Mouse (Mus musculus): Measurements from ENCODE around the gene Phactr3. TPM values are rescaled to one million over a fixed set of nuclear protein-coding genes. Genes with fewer than 3 reads are reported as not detected.
A peak's percentile ranks its signal among the peaks of the same experiment; 100 is the strongest.
"Not testable (repeated sequence)": the region's sequence is repeated elsewhere in the genome, so short reads cannot be mapped to it uniquely, and the experiment has no call there.

Gene Phactr3
- not detected for total RNA-seq (2018; cell fraction: chromatin; rRNA removed)
- total RNA-seq (2018; cell fraction: cytosol; rRNA removed), result not detected
- not detected for total RNA-seq (2018; cell fraction: nucleus; rRNA removed)
- not detected in 3 replicates for polyA plus RNA-seq (2018)

GRCm38 (mm10) chr2:178118801-178119560 is at the start of gene Phactr3:
Gene Phactr3 (plus strand): TSS chr2:178118975.
- 4% methylated on average over 43 of the region's 45 CpGs for WGBS (ENCODE audit: missing documents)
- H3K27ac ChIP-seq, result no peak within 1 kb of the TSS
- H3K79me2 ChIP-seq (ENCODE audit: inconsistent target), result no peaks in the 10 kb centered on the region
- no peak within 1 kb of the TSS for H3K4me3 ChIP-seq (ENCODE audit: inconsistent target)
- H3K36me3 ChIP-seq (ENCODE audit: inconsistent target), result no peaks in the 10 kb centered on the region

DNA sequence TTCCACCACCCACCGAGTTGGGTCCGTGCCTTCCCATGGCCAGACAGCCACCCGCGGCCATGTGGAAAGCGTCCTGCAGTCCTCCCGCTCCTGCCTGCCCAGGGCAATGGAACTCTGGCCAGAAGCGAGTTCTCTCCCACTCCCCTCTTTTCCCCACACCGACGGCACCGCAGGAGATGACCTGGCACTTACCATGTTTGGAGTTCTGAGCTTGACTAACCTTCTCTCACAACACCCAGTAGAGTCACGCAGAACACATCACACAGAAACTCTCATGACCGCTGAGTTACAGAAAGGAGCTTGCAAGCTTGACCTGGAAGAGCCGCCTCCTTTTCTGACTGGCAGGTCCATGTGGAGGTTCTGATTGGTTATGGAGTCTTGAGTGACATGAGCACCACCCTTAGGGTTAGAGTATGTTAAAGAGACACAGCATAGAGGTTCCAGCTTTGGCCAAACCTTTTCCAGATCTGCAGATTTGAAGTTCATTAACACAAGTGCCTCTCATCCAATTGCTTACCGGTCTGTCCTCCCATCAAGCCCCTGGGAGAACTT is 40.5 kb upstream of the Phactr3 start, which contains the start of gene Zfp931:
Gene Zfp931 (minus strand): TSS at position 311 of the 552 bp plus-strand sequence.
- no CpG with 5 or more reads among the region's 14 CpGs for WGBS (ENCODE audit: missing documents)
- H3K36me3 ChIP-seq (ENCODE audit: inconsistent target); H3K27ac ChIP-seq; H3K79me2 ChIP-seq (ENCODE audit: inconsistent target): not testable (repeated sequence)
- peak within 1 kb of the TSS; percentile 45 for H3K4me3 ChIP-seq (ENCODE audit: inconsistent target)

GRCm38 (mm10) chr2:178089586-178089985 is 29.2 kb upstream of the Phactr3 start:
- Histone ChIP-seq H3K79me2 (ENCODE audit: inconsistent target) (no peaks in the 10 kb centered on the region), H3K4me3 (ENCODE audit: inconsistent target) (no peak overlapping the region), H3K36me3 (ENCODE audit: inconsistent target) (no peaks in the 10 kb centered on the region), H3K27ac (no peak overlapping the region)

GRCm38 (mm10) chr2:178098021-178098420 is 20.8 kb upstream of the Phactr3 start:
- WGBS (ENCODE audit: missing documents), result 8% methylated on average over 2 of the region's 2 CpGs
- Histone ChIP-seq H3K36me3 (ENCODE audit: inconsistent target) (no peaks in the 10 kb centered on the region), H3K79me2 (ENCODE audit: inconsistent target) (no peaks in the 10 kb centered on the region), H3K27ac (no peak overlapping the region), H3K4me3 (ENCODE audit: inconsistent target) (no peak overlapping the region)

GRCm38 (mm10) chr2:178101957-178102356 is 16.8 kb upstream of the Phactr3 start:
- 13% methylated on average over 7 of the region's 7 CpGs for WGBS (ENCODE audit: missing documents)
- Histone ChIP-seq H3K4me3 (ENCODE audit: inconsistent target) (no peak overlapping the region), H3K27ac (no peak overlapping the region), H3K36me3 (ENCODE audit: inconsistent target) (no peaks in the 10 kb centered on the region), H3K79me2 (ENCODE audit: inconsistent target) (no peaks in the 10 kb centered on the region)

DNA sequence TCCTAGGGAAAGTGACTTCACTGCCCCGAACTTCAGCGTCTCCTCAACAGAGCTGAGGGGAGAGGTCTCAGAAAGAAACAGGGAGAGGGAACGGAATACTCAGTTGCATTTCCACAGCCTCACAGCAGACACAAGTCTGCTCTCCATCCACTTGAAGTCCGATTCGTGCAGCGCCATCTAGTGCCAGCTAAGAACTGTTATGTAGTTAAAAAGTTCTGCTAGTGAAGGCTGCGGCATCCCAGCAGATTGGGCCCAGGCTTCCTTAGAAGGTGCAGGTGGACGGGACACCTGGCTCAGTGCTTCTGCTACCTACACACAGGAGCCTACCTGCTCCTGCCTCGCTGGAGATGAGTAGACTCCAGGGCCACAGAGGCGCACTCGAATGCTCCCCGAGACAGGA is 829 bp upstream of the Phactr3 start:
- WGBS (ENCODE audit: missing documents), result 23% methylated on average over 12 of the region's 12 CpGs
- Histone ChIP-seq H3K79me2 (ENCODE audit: inconsistent target) (no peaks in the 10 kb centered on the region), H3K36me3 (ENCODE audit: inconsistent target) (no peaks in the 10 kb centered on the region), H3K4me3 (ENCODE audit: inconsistent target) (no peak overlapping the region), H3K27ac (no peak overlapping the region)

- no peak overlapping the region for H3K4me3 ChIP-seq (ENCODE audit: inconsistent target)
- 32% methylated on average over 19 of the region's 19 CpGs for WGBS (ENCODE audit: missing documents)
- no peaks in the 10 kb centered on the region for H3K79me2 ChIP-seq (ENCODE audit: inconsistent target)
- H3K36me3 ChIP-seq (ENCODE audit: inconsistent target), result no peaks in the 10 kb centered on the region
- no peak overlapping the region for H3K27ac ChIP-seq
Observed at GRCm38 (mm10) chr2:178119561-178120355, 983 bp downstream of the Phactr3 start.

- H3K4me3 ChIP-seq (ENCODE audit: inconsistent target), result no peak overlapping the region
Observed at GRCm38 (mm10) chr2:178120356-178120645, 1.5 kb downstream of the Phactr3 start.

GRCm38 (mm10) chr2:178120651-178121374 is 2.0 kb downstream of the Phactr3 start:
- no peaks in the 10 kb centered on the region for H3K79me2 ChIP-seq (ENCODE audit: inconsistent target)
- no peaks in the 10 kb centered on the region for H3K36me3 ChIP-seq (ENCODE audit: inconsistent target)
- H3K27ac ChIP-seq, result no peak overlapping the region
- 88% methylated on average over 8 of the region's 8 CpGs for WGBS (ENCODE audit: missing documents)
- no peak overlapping the region for H3K4me3 ChIP-seq (ENCODE audit: inconsistent target)

More at GRCm38 (mm10) chr2:178120356-178120645, 1.5 kb downstream of the Phactr3 start:
- no peaks in the 10 kb centered on the region for H3K79me2 ChIP-seq (ENCODE audit: inconsistent target)
- H3K27ac ChIP-seq, result no peak overlapping the region
- no peaks in the 10 kb centered on the region for H3K36me3 ChIP-seq (ENCODE audit: inconsistent target)

- no peak overlapping the region for H3K27ac ChIP-seq
- H3K36me3 ChIP-seq (ENCODE audit: inconsistent target), result no peaks in the 10 kb centered on the region
- no peak overlapping the region for H3K4me3 ChIP-seq (ENCODE audit: inconsistent target)
- WGBS (ENCODE audit: missing documents), result 52% methylated on average over 2 of the region's 2 CpGs
- no peaks in the 10 kb centered on the region for H3K79me2 ChIP-seq (ENCODE audit: inconsistent target)
Observed at GRCm38 (mm10) chr2:178121375-178121688, 2.6 kb downstream of the Phactr3 start.

DNA sequence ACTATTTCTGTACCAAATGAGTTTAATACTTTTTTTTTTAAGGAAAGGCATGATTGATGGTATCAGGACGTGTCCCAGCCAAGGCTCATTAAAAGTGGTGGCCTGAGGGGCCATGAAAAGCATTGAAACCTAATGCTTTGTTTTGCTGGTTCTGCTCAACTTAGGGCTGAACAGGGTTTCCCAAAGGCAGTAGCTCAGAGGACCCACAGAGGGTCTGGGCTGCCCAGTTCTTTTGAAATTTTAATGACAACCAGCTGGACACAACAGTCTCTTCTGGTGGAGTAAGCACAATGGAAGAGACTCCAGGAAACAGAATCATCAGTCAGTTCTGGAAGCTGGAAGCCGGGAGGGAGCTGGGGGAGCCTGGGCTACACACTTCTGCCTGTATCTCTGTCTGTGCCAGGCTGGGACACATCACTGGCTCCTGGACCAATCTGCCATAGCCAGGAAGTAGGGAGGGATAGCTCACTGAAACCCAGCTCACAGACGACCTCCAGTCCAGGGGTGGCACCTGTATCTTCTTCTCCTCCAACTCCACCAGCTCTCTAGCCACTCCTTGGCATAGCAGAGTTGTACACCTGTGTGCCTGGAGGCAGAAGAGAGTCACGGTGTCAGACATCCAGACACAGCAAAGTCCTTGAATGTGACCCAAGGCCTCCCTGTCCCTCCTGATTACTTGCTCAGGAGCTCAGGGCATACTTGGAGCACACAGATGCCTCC is 3.3 kb downstream of the Phactr3 start:
- H3K27ac ChIP-seq, result no peak overlapping the region
- no peaks in the 10 kb centered on the region for H3K36me3 ChIP-seq (ENCODE audit: inconsistent target)
- H3K4me3 ChIP-seq (ENCODE audit: inconsistent target), result no peak overlapping the region
- no peaks in the 10 kb centered on the region for H3K79me2 ChIP-seq (ENCODE audit: inconsistent target)
- 41% methylated on average over 4 of the region's 4 CpGs for WGBS (ENCODE audit: missing documents)

- Histone ChIP-seq H3K79me2 (ENCODE audit: inconsistent target) (no peaks in the 10 kb centered on the region), H3K4me3 (ENCODE audit: inconsistent target) (no peak overlapping the region), H3K27ac (no peak overlapping the region), H3K36me3 (ENCODE audit: inconsistent target) (no peaks in the 10 kb centered on the region)
- 73% methylated on average over 14 of the region's 15 CpGs for WGBS (ENCODE audit: missing documents)
Observed at GRCm38 (mm10) chr2:178123466-178123865, 4.7 kb downstream of the Phactr3 start.

DNA sequence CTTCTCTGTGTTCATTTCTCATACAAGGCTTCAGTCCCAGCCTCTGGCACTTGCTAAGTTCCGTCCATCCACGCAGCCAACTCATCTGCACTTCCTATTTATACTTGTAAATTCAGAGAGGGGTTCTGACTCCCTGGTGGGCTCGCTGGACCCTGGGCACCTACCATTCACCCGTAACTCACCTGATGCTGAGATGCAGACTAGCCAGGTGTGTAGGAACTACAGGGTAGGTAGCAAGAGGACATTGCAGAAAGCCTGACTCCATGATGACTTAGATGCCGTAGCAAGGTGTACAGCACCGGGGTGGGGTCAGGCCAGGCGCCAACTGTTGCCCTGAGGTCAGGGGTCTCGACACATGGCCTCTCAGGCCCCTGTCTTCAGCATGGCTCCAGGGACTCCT is 6.7 kb downstream of the Phactr3 start:
- 91% methylated on average over 8 of the region's 8 CpGs for WGBS (ENCODE audit: missing documents)
- Histone ChIP-seq H3K79me2 (ENCODE audit: inconsistent target) (no peaks in the 10 kb centered on the region), H3K27ac (no peak overlapping the region), H3K4me3 (ENCODE audit: inconsistent target) (no peak overlapping the region), H3K36me3 (ENCODE audit: inconsistent target) (no peaks in the 10 kb centered on the region)

All from macrophage (primary cell).